Mouse (Mus musculus) hindbrain, embryonic 15.5 days (tissue): ENCODE data around the gene Card9. TPM values are rescaled to one million over a fixed set of nuclear protein-coding genes. Genes with fewer than 3 reads are reported as not detected.
A peak's percentile ranks its signal among the peaks of the same experiment; 100 is the strongest.

Experiments used
- ATAC-seq: fragments of 200-750 bp; cut with Nextera tagmentation; 2 replicates; pipeline ENCODE4 v1.8.0; 2017; ENCODE audit warnings: low read depth, moderate number of reproducible peaks, moderate TSS enrichment; ENCODE audit not compliant: low FRiP score
- H3K27ac ChIP-seq: fragments of 300-500 bp; sonication (generic); replicated peaks from 2 replicates; pipeline ENCODE4 v1.5.1; 2015; ENCODE audit warnings: mild to moderate bottlenecking, inconsistent platforms
- H3K27me3 ChIP-seq: fragments of 300-500 bp; sonication (generic); 2 replicates; pipeline ENCODE4 v1.6.1; 2015; ENCODE audit warnings: control low read depth, inconsistent platforms
- H3K36me3 ChIP-seq: fragments of 300-500 bp; sonication (generic); 2 replicates; pipeline ENCODE4 v1.6.1; 2015; ENCODE audit warnings: control low read depth, inconsistent platforms
- H3K4me1 ChIP-seq: fragments of 300-500 bp; sonication (generic); replicated peaks from 2 replicates; pipeline ENCODE4 v1.6.1; 2015; ENCODE audit warnings: control low read depth, inconsistent platforms
- H3K4me2 ChIP-seq: fragments of 300-500 bp; sonication (generic); 2 replicates; pipeline ENCODE4 v1.6.1; 2015; ENCODE audit warnings: moderate library complexity, mild to moderate bottlenecking, inconsistent platforms
- H3K4me3 ChIP-seq: fragments of 300-500 bp; sonication (generic); 2 replicates; pipeline ENCODE4 v1.5.1; 2015; ENCODE audit warnings: mild to moderate bottlenecking, inconsistent platforms
- H3K9ac ChIP-seq: fragments of 300-500 bp; sonication (generic); 2 replicates; pipeline ENCODE4 v1.6.1; 2015; ENCODE audit warnings: inconsistent platforms
- H3K9me3 ChIP-seq: fragments of 300-500 bp; sonication (generic); 2 replicates; pipeline ENCODE4 v1.6.1; 2016; ENCODE audit warnings: control low read depth, inconsistent platforms
- WGBS: fragments of 180-500 bp; shearing (Covaris S2); methylation state at CpG from one replicate; pipeline ENCODE4 v1.1.7; 2015; 5-methylcytosine and 5-hydroxymethylcytosine counted together
- polyA plus RNA-seq: library from polyadenylated mRNA; unstranded; fragments of >200 nt; fragmentation: Nextera tagmentation; extraction: Ambion mirVana; gene quantifications from 2 replicates; pipeline ENCODE4 v1.2.1, GENCODE M21; 2015

The Card9 gene
- polyA plus RNA-seq = 1.5 and 3.2 TPM in 2 replicates

DNA sequence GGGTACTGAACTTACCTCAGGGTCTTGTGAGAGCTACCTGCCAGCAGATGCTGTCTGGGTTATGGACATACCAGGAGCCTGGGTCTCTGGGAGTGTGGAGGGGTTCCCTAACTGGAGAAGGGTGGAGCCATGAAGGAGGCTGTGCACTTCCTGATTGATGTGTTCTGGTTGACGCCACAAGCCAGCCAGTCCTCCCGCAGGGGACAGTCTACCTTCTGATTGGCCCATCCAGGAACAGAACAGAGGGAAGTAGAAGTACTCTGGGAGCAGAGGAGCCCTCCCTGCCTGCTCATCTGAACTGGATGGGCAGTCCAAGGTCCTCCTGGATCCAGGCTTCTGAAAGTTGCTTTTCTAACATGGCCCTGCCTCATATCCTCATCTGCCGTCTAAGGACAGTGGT, at the start of gene Card9:
Gene Card9, minus strand, starts transcription at position 147 of the 400 bp plus-strand sequence.
- WGBS = 56% methylated on average over 3 of the region's 3 CpGs
- ATAC-seq = no peak
- H3K4me3 ChIP-seq = no peak within 1 kb of the TSS
- H3K9me3 ChIP-seq = no peaks in the 10 kb centered on the region
- no peak within 1 kb of the TSS for H3K9ac ChIP-seq
- no peak within 1 kb of the TSS for H3K4me2 ChIP-seq
- no peaks in the 10 kb centered on the region for H3K4me1 ChIP-seq
- no peaks in the 10 kb centered on the region for H3K27me3 ChIP-seq
- H3K27ac ChIP-seq = no peak within 1 kb of the TSS
- H3K36me3 ChIP-seq = peaks cover 18% of the 10 kb centered on the region

DNA sequence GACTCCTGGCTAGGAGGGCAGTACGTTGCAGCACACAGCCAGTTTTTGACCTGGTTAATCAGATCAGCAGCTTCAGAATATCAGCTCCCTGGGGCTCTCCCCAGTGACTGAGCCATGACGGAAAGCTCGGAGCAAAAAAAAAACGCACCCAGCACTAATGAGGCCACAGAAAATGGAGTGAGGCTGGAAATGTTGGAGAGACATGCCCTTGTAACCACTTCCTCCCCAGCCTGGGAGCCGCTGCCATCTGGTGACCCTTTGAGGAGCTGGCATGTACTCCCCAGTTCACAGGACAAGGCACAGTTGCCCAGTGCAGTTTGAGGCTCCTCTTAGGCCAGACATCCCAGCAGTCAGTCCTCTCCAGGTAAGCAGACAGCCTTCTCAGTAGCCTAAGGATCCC, 49.4 kb upstream of the Card9 start:
- Histone ChIP-seq H3K4me2 (no peak overlapping the region), H3K4me1 (peaks cover 40% of the 10 kb centered on the region), H3K27ac (no peak overlapping the region), H3K4me3 (no peak overlapping the region), H3K9ac (no peak overlapping the region), H3K27me3 (no peaks in the 10 kb centered on the region), H3K36me3 (peaks cover 38% of the 10 kb centered on the region), H3K9me3 (no peaks in the 10 kb centered on the region)
- 59% methylated on average over 5 of the region's 5 CpGs for WGBS
- no peak for ATAC-seq

DNA sequence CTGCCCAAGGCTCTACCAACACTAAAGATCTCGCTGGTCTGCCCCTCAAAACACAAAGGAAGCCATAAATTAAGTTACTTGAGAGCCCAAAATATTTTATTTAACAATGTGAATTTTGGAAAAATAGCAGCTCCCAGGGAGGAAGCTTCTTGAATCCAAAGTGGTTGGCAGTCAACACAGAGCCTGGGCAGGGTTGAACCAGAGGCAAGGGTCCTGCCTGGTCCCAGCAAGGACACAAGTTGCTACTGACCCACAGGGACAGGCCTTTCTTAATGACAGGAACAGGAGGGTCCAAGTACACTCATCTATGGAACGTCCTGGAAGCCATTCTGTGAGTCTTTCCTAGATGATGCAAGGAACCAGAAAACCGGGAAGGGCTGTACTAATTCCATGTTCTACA, 48.6 kb upstream of the Card9 start:
- Histone ChIP-seq H3K4me2 (peak overlapping the region; percentile 98), H3K4me1 (peaks cover 46% of the 10 kb centered on the region), H3K4me3 (peak overlapping the region; percentile 99), H3K9me3 (no peaks in the 10 kb centered on the region), H3K27ac (no peak overlapping the region; the same call in 1 of the 2 replicates), H3K9ac (peak overlapping the region; percentile 98), H3K27me3 (no peaks in the 10 kb centered on the region), H3K36me3 (peaks cover 31% of the 10 kb centered on the region)
- WGBS = 64% methylated on average over 3 of the region's 3 CpGs
- peak; percentile 32; the same call in 1 of the 2 replicates for ATAC-seq

- Histone ChIP-seq H3K4me1 (peaks cover 46% of the 10 kb centered on the region), H3K27ac (peak within 1 kb of the TSS; percentile 86), H3K36me3 (peaks cover 27% of the 10 kb centered on the region), H3K27me3 (no peaks in the 10 kb centered on the region), H3K4me2 (peak within 1 kb of the TSS; percentile 98), H3K9ac (peak within 1 kb of the TSS; percentile 98), H3K9me3 (no peaks in the 10 kb centered on the region), H3K4me3 (peak within 1 kb of the TSS; percentile 99)
- WGBS = under 1% methylated on average over 57 of the region's 57 CpGs
- peak; percentile 94 for ATAC-seq
Observed at GRCm38 (mm10) chr2:26408515-26409356, 48.0 kb upstream of the Card9 start, which contains the start of gene Inpp5e. Gene Inpp5e, minus strand, starts transcription at chr2:26409203.

- no peaks in the 10 kb centered on the region for H3K9me3 ChIP-seq
- H3K27ac ChIP-seq = no peak overlapping the region
- ATAC-seq = no peak
- no peak overlapping the region for H3K9ac ChIP-seq
- no peaks in the 10 kb centered on the region for H3K27me3 ChIP-seq
- WGBS = 88% methylated on average over 8 of the region's 8 CpGs
- no peak overlapping the region for H3K4me2 ChIP-seq
- H3K4me1 ChIP-seq = peaks cover 38% of the 10 kb centered on the region
- H3K36me3 ChIP-seq = peaks cover 36% of the 10 kb centered on the region
- H3K4me3 ChIP-seq = no peak overlapping the region
Observed at GRCm38 (mm10) chr2:26403306-26403705, 42.6 kb upstream of the Card9 start.

GRCm38 (mm10) chr2:26402265-26402664, 41.5 kb upstream of the Card9 start:
- Histone ChIP-seq H3K4me3 (no peak overlapping the region), H3K9ac (no peak overlapping the region), H3K9me3 (no peaks in the 10 kb centered on the region), H3K27me3 (no peaks in the 10 kb centered on the region), H3K4me2 (no peak overlapping the region), H3K27ac (no peak overlapping the region), H3K4me1 (peaks cover 28% of the 10 kb centered on the region), H3K36me3 (peaks cover 45% of the 10 kb centered on the region)
- 89% methylated on average over 1 of the region's 1 CpGs for WGBS
- ATAC-seq = no peak

DNA sequence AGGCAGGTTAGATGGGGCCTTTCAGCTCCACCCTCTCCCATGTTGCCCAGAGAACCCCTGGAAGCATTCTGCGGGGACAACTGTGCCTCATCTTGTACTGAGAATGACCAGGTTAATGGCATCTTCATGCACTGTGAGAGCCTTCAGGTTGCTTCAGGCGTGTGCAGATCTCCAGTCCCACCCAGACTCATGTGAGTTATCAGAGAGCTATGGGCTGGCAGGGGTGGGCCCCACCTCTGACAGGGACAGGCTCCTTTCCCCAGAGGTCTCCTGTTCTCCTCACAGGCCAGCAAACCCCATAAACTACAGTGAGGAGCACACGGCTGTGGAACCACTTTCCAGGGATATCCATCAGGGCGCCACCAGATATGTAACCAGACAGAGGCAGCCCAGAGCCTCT, 40.3 kb upstream of the Card9 start:
- 93% methylated on average over 4 of the region's 4 CpGs for WGBS
- ATAC-seq = no peak
- H3K4me1 ChIP-seq = peaks cover 16% of the 10 kb centered on the region

DNA sequence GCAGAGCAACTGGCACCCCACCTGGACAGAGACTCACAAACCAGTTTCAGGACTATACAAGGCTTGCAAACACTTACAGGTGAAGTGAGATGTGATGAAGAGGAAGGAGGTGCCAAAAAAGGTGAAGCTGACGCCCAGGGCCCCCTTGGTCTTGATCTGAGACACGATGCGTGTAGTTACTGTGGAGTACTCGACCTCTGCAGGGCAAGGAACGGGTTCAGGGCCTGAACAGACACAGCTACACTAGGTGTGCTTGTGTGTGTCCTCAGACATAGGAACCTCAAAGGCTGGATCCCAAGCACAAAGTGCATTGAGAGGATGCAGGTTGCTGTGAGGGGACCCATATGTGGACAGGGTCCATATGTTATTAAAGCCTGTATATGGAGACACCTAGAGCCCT, 39.6 kb upstream of the Card9 start:
- no peak overlapping the region for H3K9ac ChIP-seq
- H3K4me1 ChIP-seq = peaks cover 8% of the 10 kb centered on the region
- 90% methylated on average over 5 of the region's 5 CpGs for WGBS
- H3K27me3 ChIP-seq = no peaks in the 10 kb centered on the region
- peaks cover 64% of the 10 kb centered on the region for H3K36me3 ChIP-seq
- no peak overlapping the region for H3K27ac ChIP-seq
- H3K4me3 ChIP-seq = no peak overlapping the region
- ATAC-seq = no peak
- H3K9me3 ChIP-seq = no peaks in the 10 kb centered on the region
- no peak overlapping the region for H3K4me2 ChIP-seq

More for the DNA sequence above, 40.3 kb upstream of the Card9 start:
- Histone ChIP-seq H3K36me3 (peaks cover 57% of the 10 kb centered on the region), H3K9ac (no peak overlapping the region), H3K4me3 (no peak overlapping the region), H3K4me2 (no peak overlapping the region), H3K27me3 (no peaks in the 10 kb centered on the region), H3K27ac (no peak overlapping the region), H3K9me3 (no peaks in the 10 kb centered on the region)

- no peak for ATAC-seq
Observed at GRCm38 (mm10) chr2:26399647-26400046, 38.9 kb upstream of the Card9 start.

DNA sequence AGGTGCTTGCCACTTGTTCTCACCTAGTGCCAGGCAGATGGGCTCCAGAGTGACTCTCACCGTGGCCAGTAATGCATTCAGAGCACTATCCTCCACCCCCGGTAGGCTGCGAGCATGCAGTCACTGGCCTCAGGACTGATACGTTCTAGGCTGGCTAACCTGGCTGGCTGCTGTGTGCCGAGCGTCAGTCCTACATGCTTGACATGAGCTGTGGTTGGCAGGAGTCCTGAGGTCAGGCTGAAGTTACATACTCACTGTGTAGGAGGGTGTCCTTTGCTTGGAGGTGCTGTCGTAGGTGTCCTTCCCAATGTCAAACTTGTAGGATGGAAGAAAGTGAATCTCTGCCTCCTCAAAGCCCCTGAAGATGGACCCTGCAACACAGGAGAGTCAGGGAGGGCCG, 38.3 kb upstream of the Card9 start:
- H3K36me3 ChIP-seq = peaks cover 77% of the 10 kb centered on the region
- 88% methylated on average over 8 of the region's 8 CpGs for WGBS

More at GRCm38 (mm10) chr2:26399647-26400046, 38.9 kb upstream of the Card9 start:
- Histone ChIP-seq H3K9me3 (no peaks in the 10 kb centered on the region), H3K4me1 (peaks cover 2% of the 10 kb centered on the region), H3K27ac (no peak overlapping the region), H3K9ac (no peak overlapping the region), H3K27me3 (no peaks in the 10 kb centered on the region), H3K4me3 (no peak overlapping the region), H3K36me3 (peaks cover 71% of the 10 kb centered on the region), H3K4me2 (no peak overlapping the region)
- WGBS = 82% methylated on average over 5 of the region's 5 CpGs

DNA sequence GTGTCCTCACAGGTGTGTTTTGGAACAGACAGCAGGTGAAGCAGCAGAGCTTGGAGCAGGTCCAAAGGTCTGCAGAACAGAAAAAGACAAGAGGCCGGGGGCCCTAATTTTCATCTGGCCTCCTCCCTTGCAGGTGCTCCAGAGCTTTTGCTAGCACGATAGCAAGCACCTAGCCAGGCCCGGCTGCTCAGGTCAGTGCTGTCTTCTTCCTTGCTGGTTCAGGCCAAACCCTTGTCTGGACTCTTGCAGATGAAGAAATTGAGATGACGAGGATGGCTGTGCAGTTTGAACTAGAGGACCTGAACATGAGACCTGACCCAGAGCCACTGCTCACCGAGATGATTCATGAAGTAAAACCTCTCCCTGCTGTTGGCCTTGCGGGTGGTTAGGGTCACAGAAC, 30.9 kb upstream of the Card9 start:
- H3K27ac ChIP-seq = no peak overlapping the region
- no peak overlapping the region for H3K9ac ChIP-seq
- 96% methylated on average over 6 of the region's 6 CpGs for WGBS
- peaks cover 24% of the 10 kb centered on the region for H3K4me1 ChIP-seq
- H3K9me3 ChIP-seq = no peaks in the 10 kb centered on the region
- no peak overlapping the region for H3K4me3 ChIP-seq
- no peak for ATAC-seq
- no peaks in the 10 kb centered on the region for H3K27me3 ChIP-seq
- peaks cover 73% of the 10 kb centered on the region for H3K36me3 ChIP-seq
- H3K4me2 ChIP-seq = no peak overlapping the region

More for the DNA sequence above, 38.3 kb upstream of the Card9 start:
- no peak overlapping the region for H3K27ac ChIP-seq
- ATAC-seq = no peak
- H3K27me3 ChIP-seq = no peaks in the 10 kb centered on the region
- no peak overlapping the region for H3K4me2 ChIP-seq
- no peak overlapping the region for H3K4me3 ChIP-seq
- H3K9ac ChIP-seq = no peak overlapping the region
- no peaks in the 10 kb centered on the region for H3K4me1 ChIP-seq
- no peaks in the 10 kb centered on the region for H3K9me3 ChIP-seq

GRCm38 (mm10) chr2:26390954-26391353, 30.2 kb upstream of the Card9 start:
- Histone ChIP-seq H3K36me3 (peaks cover 73% of the 10 kb centered on the region), H3K27ac (no peak overlapping the region), H3K9ac (no peak overlapping the region), H3K4me1 (peaks cover 24% of the 10 kb centered on the region), H3K9me3 (no peaks in the 10 kb centered on the region), H3K4me2 (no peak overlapping the region), H3K27me3 (no peaks in the 10 kb centered on the region), H3K4me3 (peak overlapping the region; percentile 5; the same call in 1 of the 2 replicates)
- no peak for ATAC-seq
- 90% methylated on average over 3 of the region's 3 CpGs for WGBS
